Mouse (Mus musculus): Measurements from ENCODE around the gene Pcdh7.

DNA sequence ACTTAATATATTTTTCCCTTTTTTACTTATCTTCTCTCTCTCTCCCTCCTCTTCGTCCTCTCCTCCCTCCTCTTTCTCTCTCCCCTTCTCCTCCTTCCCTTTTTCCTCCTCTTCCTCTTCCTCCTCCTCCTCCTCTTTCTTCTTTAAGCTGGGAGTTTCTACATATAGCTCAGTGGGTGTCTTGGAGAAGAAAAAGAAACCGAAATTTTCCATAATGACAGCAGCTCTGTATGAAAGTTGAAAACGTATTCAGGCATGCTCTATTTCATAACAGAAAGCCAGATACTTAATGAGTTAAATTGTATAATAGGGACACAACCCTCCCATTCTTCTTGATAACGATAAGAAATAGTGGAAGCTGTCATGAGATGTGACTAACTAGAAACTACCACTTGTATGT lies 246.0 kb downstream of the Pcdh7 start:
- TF ChIP-seq POLR2A (IDR thresholded peaks at IDR 0.05; ENCODE audit: borderline replicate concordance, control insufficient read depth, low read depth, low read length) (no peak), CTCF (IDR thresholded peaks at IDR 0.05; ENCODE audit: control insufficient read depth, insufficient read depth, low read length) (no peak)
